Mouse (Mus musculus): ENCODE data around the gene Olfr884. TPM values are rescaled to one million over a fixed set of nuclear protein-coding genes. Genes with fewer than 3 reads are reported as not detected.

Olfr884 gene
- not detected for total RNA-seq (2021)

DNA sequence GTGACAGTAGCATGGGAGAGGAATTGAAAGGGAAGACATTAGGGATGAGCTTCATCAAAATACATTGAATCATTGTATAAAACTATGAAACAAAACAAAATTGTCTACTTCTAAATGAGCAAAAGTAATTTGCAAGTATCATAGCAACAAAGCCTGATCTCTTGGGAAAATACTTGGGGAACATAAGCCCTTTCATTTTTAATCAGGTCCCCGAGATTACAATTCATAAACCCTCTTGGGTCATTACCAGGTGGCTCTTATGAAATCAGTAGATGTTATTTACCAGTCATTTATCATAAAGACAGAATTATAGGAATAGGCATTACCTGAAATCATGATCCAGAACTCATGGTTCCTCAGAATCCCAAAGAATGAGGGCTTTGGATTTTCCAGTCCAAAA, at the start of gene Olfr884:
Olfr884 (plus strand) TSS at position 301 of the 400 bp plus-strand sequence.
- DNase-seq, result no peak
- intact Hi-C loops (cut with DNase I), result no loop called here

DNA sequence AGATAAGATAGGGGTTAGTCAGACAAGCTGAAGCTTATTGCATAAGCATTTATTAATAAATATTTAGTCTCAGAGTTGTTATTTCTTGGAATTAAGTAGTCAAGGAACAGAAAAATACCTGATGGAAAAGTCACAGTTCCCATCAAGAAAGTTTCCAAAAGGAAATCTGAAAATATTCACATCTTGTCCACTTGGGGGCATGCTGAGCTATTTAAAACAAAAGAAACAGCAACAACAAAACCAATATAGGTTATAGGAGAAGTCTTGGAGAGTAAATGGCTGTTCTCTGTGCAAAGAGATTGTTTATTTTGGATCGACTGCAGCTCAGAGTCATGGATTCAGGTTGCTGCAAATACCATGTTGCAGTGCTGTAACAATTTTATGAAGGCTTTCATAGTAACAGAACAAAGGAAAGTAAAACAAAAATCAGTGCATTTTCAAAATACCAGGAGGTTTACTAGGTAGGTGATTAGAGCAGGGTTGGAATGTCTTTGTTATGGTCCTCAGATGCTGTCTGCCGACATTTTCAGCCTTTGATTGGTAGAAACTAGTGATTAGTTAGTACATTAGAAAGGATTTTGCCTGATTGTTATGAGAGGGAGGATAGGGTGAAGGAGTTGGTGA, 47.7 kb upstream of the Olfr884 start:
- intact Hi-C loops (cut with DNase I), result no loop called here
- DNase-seq, result no peak

DNA sequence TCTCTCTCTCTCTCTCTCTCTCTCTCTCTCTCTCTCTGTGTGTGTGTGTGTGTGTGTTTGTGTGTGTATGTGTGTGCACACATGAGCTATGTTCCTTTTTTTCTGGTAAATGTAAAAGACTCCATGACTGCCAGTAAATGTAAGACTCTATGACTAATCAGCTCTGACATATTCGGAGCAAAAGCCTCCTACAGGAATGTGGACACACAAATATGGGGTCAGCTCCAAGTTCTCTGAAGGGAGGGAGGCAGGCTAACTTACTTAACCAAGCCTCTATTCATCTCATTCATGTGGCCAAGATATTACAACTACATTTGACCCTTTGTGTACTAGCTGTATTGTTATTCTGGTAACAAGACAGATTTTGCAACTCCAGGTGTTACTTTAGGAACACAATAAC, 46.3 kb upstream of the Olfr884 start:
- no peak for DNase-seq
- intact Hi-C loops (cut with DNase I), result no loop called here

DNA sequence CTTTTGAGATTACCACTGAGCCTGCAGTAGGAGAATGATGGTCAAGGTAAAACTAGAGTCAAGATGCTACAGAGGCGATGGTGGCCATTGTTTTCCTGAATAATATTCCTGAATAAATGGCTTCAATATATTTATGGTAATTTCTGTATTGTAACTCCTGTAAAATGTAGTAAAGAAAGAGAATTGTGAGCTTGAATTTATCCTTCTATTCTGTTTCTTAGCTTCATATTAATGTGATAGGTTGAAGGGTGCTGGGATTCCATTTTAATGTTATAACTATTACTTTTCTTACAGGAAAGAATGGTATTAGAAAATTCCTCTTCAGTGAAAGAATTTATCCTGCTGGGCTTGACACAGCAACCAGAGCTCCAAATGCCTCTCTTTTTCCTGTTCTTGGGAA, 20.8 kb upstream of the Olfr884 start, which contains the start of gene Olfr883:
Olfr883 (plus strand) TSS at position 301 of the 400 bp plus-strand sequence.
- DNase-seq, result no peak
- intact Hi-C loops (cut with DNase I), result no loop called here

DNA sequence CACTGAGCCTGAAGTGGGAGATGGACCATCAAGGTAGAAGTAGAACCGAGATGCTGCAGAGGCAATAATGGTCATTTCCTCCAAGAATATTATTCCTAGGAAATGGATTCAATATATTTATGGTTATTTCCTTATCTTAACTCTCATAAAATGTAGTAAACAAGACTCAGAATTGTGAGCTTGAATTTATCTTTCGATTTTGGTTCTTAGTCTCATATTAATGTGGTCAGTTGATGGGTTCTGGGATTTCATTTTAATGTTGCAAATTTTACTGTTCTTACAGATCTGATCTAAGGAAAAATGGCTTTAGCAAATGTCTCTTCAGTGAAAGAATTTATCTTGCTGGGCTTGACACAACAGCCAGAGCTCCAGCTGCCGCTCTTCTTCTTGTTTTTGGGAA, 14.7 kb downstream of the Olfr884 start, which contains the start of gene Olfr885:
Olfr885 (plus strand) TSS at position 301 of the 400 bp plus-strand sequence.
- intact Hi-C loops (cut with DNase I), result no loop called here
- no peak for DNase-seq

DNA sequence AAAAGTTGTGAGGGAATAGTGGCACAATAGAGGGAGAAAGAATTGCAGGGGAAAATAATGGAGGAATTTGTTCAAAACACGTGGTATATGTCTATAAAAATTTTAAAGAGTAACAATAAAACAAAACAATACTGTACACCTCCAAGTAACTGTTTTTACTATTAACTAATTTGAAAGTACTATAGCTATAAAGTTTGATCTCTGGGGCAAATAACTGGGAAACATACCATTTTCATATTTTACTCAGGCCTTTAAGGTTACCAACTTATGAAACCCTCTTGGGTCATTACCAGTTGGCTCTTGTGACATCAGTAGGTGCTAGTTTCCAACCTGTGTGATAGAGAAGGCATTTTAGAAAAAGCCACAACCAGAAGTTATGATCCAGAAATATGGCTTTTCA, 37.4 kb downstream of the Olfr884 start, which contains the start of gene Olfr887:
Olfr887 (plus strand) TSS at position 301 of the 400 bp plus-strand sequence.
- DNase-seq, result no peak
- intact Hi-C loops (cut with DNase I), result no loop called here

Other genes starting within 250 kb of the Olfr884 start
- not detected for gene Olfr876, start 243.5 kb upstream of the Olfr884 start, total RNA-seq (2021)
- not detected for gene Olfr877, start 192.3 kb upstream of the Olfr884 start, total RNA-seq (2021)
- not detected for gene Olfr145, start 149.8 kb upstream of the Olfr884 start, total RNA-seq (2021)
- gene Olfr878, start 128.7 kb upstream of the Olfr884 start, total RNA-seq (2021), result not detected
- not detected for gene Olfr881, start 54.7 kb upstream of the Olfr884 start, total RNA-seq (2021)
- not detected for gene Olfr883, start 20.7 kb upstream of the Olfr884 start, total RNA-seq (2021)
- gene Olfr885, start 14.8 kb downstream of the Olfr884 start, total RNA-seq (2021), result not detected
- gene Olfr887, start 37.5 kb downstream of the Olfr884 start, total RNA-seq (2021), result not detected
- gene Olfr888, start 61.6 kb downstream of the Olfr884 start, total RNA-seq (2021), result not detected
- gene Olfr889, start 68.6 kb downstream of the Olfr884 start, total RNA-seq (2021), result not detected
- gene Olfr890, start 96.0 kb downstream of the Olfr884 start, total RNA-seq (2021), result not detected
- not detected for gene Olfr891, start 134.3 kb downstream of the Olfr884 start, total RNA-seq (2021)
- gene Olfr893, start 161.8 kb downstream of the Olfr884 start, total RNA-seq (2021), result not detected
- gene Olfr894, start 171.5 kb downstream of the Olfr884 start, total RNA-seq (2021), result not detected
- not detected for gene Olfr143, start 206.2 kb downstream of the Olfr884 start, total RNA-seq (2021)
- not detected for gene Olfr895, start 221.3 kb downstream of the Olfr884 start, total RNA-seq (2021)
- gene Olfr896-ps1, start 244.6 kb downstream of the Olfr884 start, total RNA-seq (2021), result not detected